Mouse (Mus musculus) liver, postnatal 0 days (tissue): ENCODE measurements at regions not wholly inside any gene's neighbourhood (a gene's known extent, or its start where the extent isn't known, plus 50 kb on each side); places are given as distances from the start of the nearest gene placed in this dataset.

Source experiments
- CTCF ChIP-seq: sonication (generic); IDR thresholded peaks from 2 replicates; pipeline ENCODE4 v1.5.1; 2016; ENCODE audit warnings: antibody characterized with exemption, low read depth
- EP300 ChIP-seq: IDR thresholded peaks from 2 replicates; pipeline ENCODE4 v1.6.1; 2016; ENCODE audit warnings: antibody characterized with exemption, low read depth, mild to moderate bottlenecking

GRCm38 (mm10) chr9:12052429-12052828 lies 1147.9 kb upstream of the Cntn5 start:
- TF ChIP-seq CTCF (no peak), EP300 (no peak)
